Mouse (Mus musculus): ENCODE results near the gene L1cam. TPM values are rescaled to one million over a fixed set of nuclear protein-coding genes. Genes with fewer than 3 reads are reported as not detected.

The L1cam gene
- polyA plus RNA-seq, 1 experiment, result 26.5 TPM

GRCm38 (mm10) chrX:73877014-73877413 is 18.9 kb downstream of the L1cam start:
- 60% methylated on average over 1 of the region's 1 CpGs for WGBS
- no peaks in the 10 kb centered on the region for H3K27me3 ChIP-seq (replicated peaks; ENCODE audit: control insufficient read depth, insufficient read depth, low read length)
- no peaks in the 10 kb centered on the region for H3K4me1 ChIP-seq (ENCODE audit: control insufficient read depth, insufficient read depth, low read length)
- H3K4me3 ChIP-seq (ENCODE audit: insufficient read depth, low read depth, low read length), result no peak overlapping the region
- no peak for DNase-seq
- no peaks in the 10 kb centered on the region for H3K36me3 ChIP-seq (ENCODE audit: control insufficient read depth, insufficient read depth, low read length)
- H3K27ac ChIP-seq (ENCODE audit: insufficient read depth, low read depth, low read length), result no peak overlapping the region
- TF ChIP-seq CTCF (conservative IDR thresholded peaks at IDR 0.05; ENCODE audit: insufficient read depth, insufficient read length, low read depth, low read length) (no peak), POLR2A (IDR thresholded peaks at IDR 0.05; ENCODE audit: low read depth, low read length) (no peak)

- DNase-seq, result no peak
- Histone ChIP-seq H3K36me3 (ENCODE audit: control insufficient read depth, insufficient read depth, low read length) (no peaks in the 10 kb centered on the region), H3K27me3 (replicated peaks; ENCODE audit: control insufficient read depth, insufficient read depth, low read length) (no peaks in the 10 kb centered on the region), H3K4me3 (ENCODE audit: insufficient read depth, low read depth, low read length) (no peak overlapping the region), H3K4me1 (ENCODE audit: control insufficient read depth, insufficient read depth, low read length) (no peaks in the 10 kb centered on the region), H3K27ac (ENCODE audit: insufficient read depth, low read depth, low read length) (no peak overlapping the region)
- WGBS, result 58% methylated on average over 2 of the region's 2 CpGs
- TF ChIP-seq CTCF (conservative IDR thresholded peaks at IDR 0.05; ENCODE audit: insufficient read depth, insufficient read length, low read depth, low read length) (no peak), POLR2A (IDR thresholded peaks at IDR 0.05; ENCODE audit: low read depth, low read length) (no peak)
These were observed 20.0 kb downstream of the L1cam start for GRCm38 (mm10) chrX:73875881-73876280.

- Histone ChIP-seq H3K36me3 (ENCODE audit: control insufficient read depth, insufficient read depth, low read length) (no peaks in the 10 kb centered on the region), H3K27ac (ENCODE audit: insufficient read depth, low read depth, low read length) (no peak overlapping the region), H3K27me3 (replicated peaks; ENCODE audit: control insufficient read depth, insufficient read depth, low read length) (no peaks in the 10 kb centered on the region), H3K4me3 (ENCODE audit: insufficient read depth, low read depth, low read length) (no peak overlapping the region), H3K4me1 (ENCODE audit: control insufficient read depth, insufficient read depth, low read length) (no peaks in the 10 kb centered on the region)
- no peak for DNase-seq
- 73% methylated on average over 1 of the region's 1 CpGs for WGBS
- TF ChIP-seq POLR2A (IDR thresholded peaks at IDR 0.05; ENCODE audit: low read depth, low read length) (no peak), CTCF (conservative IDR thresholded peaks at IDR 0.05; ENCODE audit: insufficient read depth, insufficient read length, low read depth, low read length) (no peak)
These were observed 23.9 kb downstream of the L1cam start for GRCm38 (mm10) chrX:73871956-73872355.

- no peak for DNase-seq
- no peak overlapping the region for H3K4me3 ChIP-seq (ENCODE audit: insufficient read depth, low read depth, low read length)
- H3K4me1 ChIP-seq (ENCODE audit: control insufficient read depth, insufficient read depth, low read length), result no peaks in the 10 kb centered on the region
- H3K27ac ChIP-seq (ENCODE audit: insufficient read depth, low read depth, low read length), result no peak overlapping the region
- H3K36me3 ChIP-seq (ENCODE audit: control insufficient read depth, insufficient read depth, low read length), result no peaks in the 10 kb centered on the region
- TF ChIP-seq CTCF (conservative IDR thresholded peaks at IDR 0.05; ENCODE audit: insufficient read depth, insufficient read length, low read depth, low read length), result no peak
- TF ChIP-seq POLR2A (IDR thresholded peaks at IDR 0.05; ENCODE audit: low read depth, low read length), result no peak
- H3K27me3 ChIP-seq (replicated peaks; ENCODE audit: control insufficient read depth, insufficient read depth, low read length), result no peaks in the 10 kb centered on the region
These were observed 24.4 kb downstream of the L1cam start for GRCm38 (mm10) chrX:73871474-73871873.

- no peaks in the 10 kb centered on the region for H3K4me1 ChIP-seq (ENCODE audit: control insufficient read depth, insufficient read depth, low read length)
- no peaks in the 10 kb centered on the region for H3K36me3 ChIP-seq (ENCODE audit: control insufficient read depth, insufficient read depth, low read length)
- no peak overlapping the region for H3K27ac ChIP-seq (ENCODE audit: insufficient read depth, low read depth, low read length)
- no peak overlapping the region for H3K4me3 ChIP-seq (ENCODE audit: insufficient read depth, low read depth, low read length)
- H3K27me3 ChIP-seq (replicated peaks; ENCODE audit: control insufficient read depth, insufficient read depth, low read length), result no peaks in the 10 kb centered on the region
- DNase-seq, result peak; percentile 5
- WGBS, result 11% methylated on average over 5 of the region's 5 CpGs
- TF ChIP-seq POLR2A (IDR thresholded peaks at IDR 0.05; ENCODE audit: low read depth, low read length) (no peak), CTCF (conservative IDR thresholded peaks at IDR 0.05; ENCODE audit: insufficient read depth, insufficient read length, low read depth, low read length) (no peak)
These were observed 26.6 kb downstream of the L1cam start for GRCm38 (mm10) chrX:73869334-73869733.

- no peaks in the 10 kb centered on the region for H3K27me3 ChIP-seq (replicated peaks; ENCODE audit: control insufficient read depth, insufficient read depth, low read length)
- no peak overlapping the region for H3K4me3 ChIP-seq (ENCODE audit: insufficient read depth, low read depth, low read length)
- 70% methylated on average over 1 of the region's 1 CpGs for WGBS
- TF ChIP-seq POLR2A (IDR thresholded peaks at IDR 0.05; ENCODE audit: low read depth, low read length), result no peak
- no peak for TF ChIP-seq CTCF (conservative IDR thresholded peaks at IDR 0.05; ENCODE audit: insufficient read depth, insufficient read length, low read depth, low read length)
- no peaks in the 10 kb centered on the region for H3K36me3 ChIP-seq (ENCODE audit: control insufficient read depth, insufficient read depth, low read length)
- no peak for DNase-seq
- no peaks in the 10 kb centered on the region for H3K4me1 ChIP-seq (ENCODE audit: control insufficient read depth, insufficient read depth, low read length)
- H3K27ac ChIP-seq (ENCODE audit: insufficient read depth, low read depth, low read length), result no peak overlapping the region
These were observed 28.1 kb downstream of the L1cam start for GRCm38 (mm10) chrX:73867852-73868251.

- H3K4me1 ChIP-seq (ENCODE audit: control insufficient read depth, insufficient read depth, low read length), result no peaks in the 10 kb centered on the region
- no peak for DNase-seq
- 45% methylated on average over 3 of the region's 3 CpGs for WGBS
- TF ChIP-seq CTCF (conservative IDR thresholded peaks at IDR 0.05; ENCODE audit: insufficient read depth, insufficient read length, low read depth, low read length) (no peak), POLR2A (IDR thresholded peaks at IDR 0.05; ENCODE audit: low read depth, low read length) (no peak)
- H3K27me3 ChIP-seq (replicated peaks; ENCODE audit: control insufficient read depth, insufficient read depth, low read length), result no peaks in the 10 kb centered on the region
- H3K27ac ChIP-seq (ENCODE audit: insufficient read depth, low read depth, low read length), result no peak overlapping the region
- no peak overlapping the region for H3K4me3 ChIP-seq (ENCODE audit: insufficient read depth, low read depth, low read length)
- no peaks in the 10 kb centered on the region for H3K36me3 ChIP-seq (ENCODE audit: control insufficient read depth, insufficient read depth, low read length)
These were observed 28.6 kb downstream of the L1cam start for GRCm38 (mm10) chrX:73867256-73867655.

- Histone ChIP-seq H3K36me3 (ENCODE audit: control insufficient read depth, insufficient read depth, low read length) (no peaks in the 10 kb centered on the region), H3K4me1 (ENCODE audit: control insufficient read depth, insufficient read depth, low read length) (no peaks in the 10 kb centered on the region), H3K27ac (ENCODE audit: insufficient read depth, low read depth, low read length) (no peak overlapping the region), H3K4me3 (ENCODE audit: insufficient read depth, low read depth, low read length) (no peak overlapping the region), H3K27me3 (replicated peaks; ENCODE audit: control insufficient read depth, insufficient read depth, low read length) (no peaks in the 10 kb centered on the region)
- no peak for DNase-seq
- 58% methylated on average over 3 of the region's 3 CpGs for WGBS
- no peak for TF ChIP-seq CTCF (conservative IDR thresholded peaks at IDR 0.05; ENCODE audit: insufficient read depth, insufficient read length, low read depth, low read length)
- no peak for TF ChIP-seq POLR2A (IDR thresholded peaks at IDR 0.05; ENCODE audit: low read depth, low read length)
These were observed 31.2 kb downstream of the L1cam start for GRCm38 (mm10) chrX:73864692-73865091.
